Mouse (Mus musculus) thymus, adult 2 months (tissue): ENCODE measurements around the gene Birc7. TPM values are rescaled to one million over a fixed set of nuclear protein-coding genes. Genes with fewer than 3 reads are reported as not detected.

ENCODE experiments used
- DNase-seq: peaks from one replicate; pipeline ENCODE4 v3.0.0; 2021
- H3K27ac ChIP-seq: fragments of 200-500 bp; 2 replicates; pipeline ENCODE4 v1.5.1; 2012; ENCODE audit warnings: low read length, control low read depth; ENCODE audit not compliant: control insufficient read depth, insufficient read depth
- H3K27me3 ChIP-seq: fragments of 200-500 bp; 2 replicates; pipeline ENCODE4 v1.6.1; 2012; ENCODE audit warnings: mild to moderate bottlenecking, low read length, moderate library complexity, mixed read lengths; ENCODE audit not compliant: control insufficient read depth, insufficient read depth
- H3K36me3 ChIP-seq: fragments of 200-500 bp; 2 replicates; pipeline ENCODE4 v1.6.1; 2012; ENCODE audit warnings: mild to moderate bottlenecking, low read length, moderate library complexity; ENCODE audit not compliant: control insufficient read depth, insufficient read depth
- H3K4me1 ChIP-seq: fragments of 200-500 bp; replicated peaks from 2 replicates; pipeline ENCODE4 v1.6.1; 2012; ENCODE audit warnings: low read length; ENCODE audit not compliant: control insufficient read depth, insufficient read depth
- H3K4me3 ChIP-seq: fragments of 200-500 bp; 2 replicates; pipeline ENCODE4 v1.5.1; 2012; ENCODE audit warnings: mild to moderate bottlenecking, low read length, control low read depth, moderate library complexity; ENCODE audit not compliant: control insufficient read depth, insufficient read depth
- CTCF ChIP-seq: fragments of 200-500 bp; IDR thresholded peaks from 2 replicates; pipeline ENCODE4 v1.5.1; 2012; ENCODE audit warnings: mild to moderate bottlenecking, control low read depth, low read length, moderate library complexity, borderline replicate concordance; ENCODE audit not compliant: control insufficient read depth, poor library complexity, insufficient read depth; ENCODE audit errors: extremely low read depth
- POLR2A ChIP-seq: fragments of 200-500 bp; IDR thresholded peaks from 2 replicates; pipeline ENCODE4 v1.6.1; 2012; ENCODE audit warnings: mild to moderate bottlenecking, low read length, control low read depth, moderate library complexity; ENCODE audit not compliant: control insufficient read depth, poor library complexity, insufficient read depth; ENCODE audit errors: extremely low read depth
- WGBS: fragments of 180-500 bp; shearing (Covaris S2); methylation state at CpG from one replicate; pipeline ENCODE4 v1.1.7; 2018; 5-methylcytosine and 5-hydroxymethylcytosine counted together
- polyA plus RNA-seq: library from polyadenylated mRNA; depleted of rRNA; stranded (reverse); fragments of >200 nt; gene quantifications from 2 replicates; pipeline ENCODE4 v1.2.3, GENCODE M21; 2012

The Birc7 gene
- polyA plus RNA-seq, 1 experiment, result 0.19 TPM

- Histone ChIP-seq H3K4me3 (peak within 1 kb of the TSS; percentile 93), H3K36me3 (peaks cover 17% of the 10 kb centered on the region), H3K27ac (peak within 1 kb of the TSS; percentile 47; the same call in 1 of the 2 replicates), H3K4me1 (peaks cover 5% of the 10 kb centered on the region), H3K27me3 (no peaks in the 10 kb centered on the region)
- TF ChIP-seq CTCF, result no peak
- TF ChIP-seq POLR2A, result peak; percentile 66
- WGBS, result under 1% methylated on average over 56 of the region's 56 CpGs
- DNase-seq, result peak; percentile 99
Observed at GRCm38 (mm10) chr2:180920810-180921400, 7.9 kb upstream of the Birc7 start, which contains the start of gene Ythdf1. Ythdf1 (minus strand) TSS chr2:180920949.

- WGBS, result 95% methylated on average over 6 of the region's 6 CpGs
- H3K4me3 ChIP-seq, result no peak overlapping the region
- no peak overlapping the region for H3K27ac ChIP-seq
- peaks cover 8% of the 10 kb centered on the region for H3K36me3 ChIP-seq
- DNase-seq, result no peak
- TF ChIP-seq CTCF (no peak), POLR2A (no peak)
- H3K27me3 ChIP-seq, result no peaks in the 10 kb centered on the region
- H3K4me1 ChIP-seq, result peaks cover 5% of the 10 kb centered on the region
Observed at GRCm38 (mm10) chr2:180922739-180923138, 6.1 kb upstream of the Birc7 start.

GRCm38 (mm10) chr2:180925176-180925575 lies 3.6 kb upstream of the Birc7 start:
- WGBS, result 12% methylated on average over 4 of the region's 4 CpGs
- H3K36me3 ChIP-seq, result no peaks in the 10 kb centered on the region
- no peaks in the 10 kb centered on the region; the same call in 1 of the 2 replicates for H3K4me1 ChIP-seq
- no peak overlapping the region for H3K4me3 ChIP-seq
- TF ChIP-seq POLR2A (no peak), CTCF (peak; percentile 60; the same call in 1 of the 2 replicates)
- no peaks in the 10 kb centered on the region for H3K27me3 ChIP-seq
- DNase-seq, result peak; percentile 63
- H3K27ac ChIP-seq, result no peak overlapping the region

GRCm38 (mm10) chr2:180932418-180932817 lies 3.6 kb downstream of the Birc7 start:
- H3K4me1 ChIP-seq, result no peaks in the 10 kb centered on the region
- H3K36me3 ChIP-seq, result no peaks in the 10 kb centered on the region
- TF ChIP-seq POLR2A (no peak), CTCF (no peak)
- no peak overlapping the region for H3K27ac ChIP-seq
- H3K27me3 ChIP-seq, result no peaks in the 10 kb centered on the region
- no peak overlapping the region for H3K4me3 ChIP-seq
- no peak for DNase-seq
- WGBS, result 83% methylated on average over 1 of the region's 1 CpGs

- DNase-seq, result no peak
Observed at GRCm38 (mm10) chr2:180940187-180940586, 11.4 kb downstream of the Birc7 start.

GRCm38 (mm10) chr2:180941869-180942268 lies 13.0 kb downstream of the Birc7 start:
- H3K36me3 ChIP-seq, result no peaks in the 10 kb centered on the region
- no peak for DNase-seq
- no peaks in the 10 kb centered on the region for H3K27me3 ChIP-seq
- H3K27ac ChIP-seq, result no peak overlapping the region
- no peak for TF ChIP-seq CTCF
- no peak for TF ChIP-seq POLR2A
- H3K4me3 ChIP-seq, result no peak overlapping the region
- no peaks in the 10 kb centered on the region for H3K4me1 ChIP-seq

More at GRCm38 (mm10) chr2:180940187-180940586, 11.4 kb downstream of the Birc7 start:
- no peaks in the 10 kb centered on the region for H3K27me3 ChIP-seq
- no peak overlapping the region for H3K27ac ChIP-seq
- no peak overlapping the region for H3K4me3 ChIP-seq
- no peaks in the 10 kb centered on the region for H3K36me3 ChIP-seq
- no peaks in the 10 kb centered on the region for H3K4me1 ChIP-seq
- TF ChIP-seq CTCF (no peak), POLR2A (no peak)

- 37% methylated on average over 1 of the region's 1 CpGs for WGBS
- no peaks in the 10 kb centered on the region for H3K4me1 ChIP-seq
- no peaks in the 10 kb centered on the region for H3K36me3 ChIP-seq
- no peak overlapping the region for H3K4me3 ChIP-seq
- H3K27me3 ChIP-seq, result peaks cover 5% of the 10 kb centered on the region
- no peak for DNase-seq
- H3K27ac ChIP-seq, result no peak overlapping the region
- TF ChIP-seq CTCF, result no peak
- TF ChIP-seq POLR2A, result no peak
Observed at GRCm38 (mm10) chr2:180949947-180950346, 21.1 kb downstream of the Birc7 start.
